Mouse (Mus musculus): ENCODE measurements around the gene Mogat1.

DNA sequence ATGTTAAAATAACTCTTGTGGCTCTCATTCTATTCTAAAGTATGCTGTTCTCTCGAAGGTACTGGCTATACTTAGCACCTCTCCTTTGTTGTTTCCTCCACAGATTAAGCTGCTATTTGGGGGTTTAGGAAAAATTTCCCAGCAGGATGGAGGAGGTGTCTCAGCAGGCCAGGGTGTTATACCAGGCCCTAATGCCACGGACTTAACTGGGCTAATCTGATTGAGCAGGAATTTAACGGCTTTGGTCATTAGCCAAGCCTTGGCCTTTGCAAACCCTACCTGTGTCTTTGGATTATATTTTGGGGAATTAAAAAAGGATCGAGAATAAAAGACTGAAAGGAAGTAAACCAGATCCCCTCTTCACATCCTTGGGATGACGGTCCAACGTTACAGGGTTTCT is 56.6 kb downstream of the Mogat1 start:
- TF ChIP-seq CTCF (IDR thresholded peaks at IDR 0.05) (no peak), EP300 (IDR thresholded peaks at IDR 0.05) (no peak)

Measured in lung, postnatal 0 days (tissue).